26 mouse cellular contexts compared by ENCODE assay signal in the genomic region with DNA sequence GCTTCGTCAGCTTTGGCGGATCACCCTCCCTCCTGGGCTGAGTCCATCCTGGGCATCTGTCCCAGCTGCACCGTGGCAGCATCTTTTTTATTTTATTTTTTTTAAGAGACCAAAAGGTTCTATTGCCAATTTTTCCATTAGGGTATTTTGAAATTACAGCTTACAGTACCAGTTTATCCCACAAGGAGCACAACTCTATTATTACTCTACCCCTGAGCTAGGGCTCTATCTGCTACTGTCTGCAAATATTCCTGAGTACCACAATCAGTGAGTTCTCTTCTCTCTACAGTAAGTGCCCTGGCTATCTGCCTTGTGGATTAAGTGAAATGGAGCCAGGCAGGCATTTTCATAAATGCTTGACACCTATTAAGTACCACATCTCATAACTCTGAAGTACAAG. TPM values are rescaled to one million over a fixed set of nuclear protein-coding genes. Genes with fewer than 3 reads are reported as not detected.
DNase-seq lines count a peak whose midpoint lies in the region; ATAC-seq and TF ChIP-seq lines count a peak whose summit lies in the region.
"Had no signal": no experiment of that assay in that cellular context is flagged by ENCODE, and none has a peak within 500 bp of the region (broad histone marks: within the 10 kb centered on the region; RNA-seq: fewer than 3 reads in every experiment).

No protein-coding gene starts in this region.

- H3K9ac ChIP-seq in hindbrain, postnatal 0 days (replicated peaks; ENCODE audit: low read length): no peak overlapping the region
- H3K9ac ChIP-seq: embryonic facial prominence, embryonic 13.5 days; forebrain, embryonic 15.5 days; liver, postnatal 0 days had no signal

- no peak overlapping the region for H3K27ac ChIP-seq in hindbrain, postnatal 0 days
- no peak overlapping the region for H3K27ac ChIP-seq in hindbrain, embryonic 10.5 days
- H3K27ac ChIP-seq in kidney, adult 2 months (ENCODE audit: insufficient read depth, low read depth, low read length): no peak overlapping the region
- H3K27ac ChIP-seq: embryonic facial prominence, embryonic 13.5 days; forebrain, embryonic 15.5 days; limb, embryonic 10.5 days had no signal

- no peak for ATAC-seq in hindbrain, postnatal 0 days
- ATAC-seq: forebrain, embryonic 15.5 days; inflammation-experienced regulatory T-cells, adult 6 months; liver, postnatal 0 days; midbrain, embryonic 16.5 days had no signal

- H3K4me2 ChIP-seq in hindbrain, postnatal 0 days (ENCODE audit: low read depth, low read length): no peak overlapping the region
- H3K4me2 ChIP-seq: embryonic facial prominence, embryonic 13.5 days; forebrain, embryonic 15.5 days had no signal

- no peaks in the 10 kb centered on the region for H3K9me3 ChIP-seq in hindbrain, postnatal 0 days (ENCODE audit: low read length)
- no peaks in the 10 kb centered on the region for H3K9me3 ChIP-seq in hindbrain, embryonic 10.5 days
- H3K9me3 ChIP-seq: embryonic facial prominence, embryonic 13.5 days; forebrain, embryonic 15.5 days; limb, embryonic 10.5 days had no signal

- peaks cover 47% of the 10 kb centered on the region for H3K36me3 ChIP-seq in hindbrain, postnatal 0 days (ENCODE audit: insufficient read depth, low read length)
- peaks cover 50% of the 10 kb centered on the region for H3K36me3 ChIP-seq in hindbrain, embryonic 10.5 days
- peaks cover 2% of the 10 kb centered on the region for H3K36me3 ChIP-seq in kidney, adult 2 months (ENCODE audit: control insufficient read depth, insufficient read depth, low read length)

- peak; percentile 17 to 22 for DNase-seq in cerebellum, postnatal 10 days
- DNase-seq in cerebellum, adult 11 months: no peak
- no peak for DNase-seq in hindbrain, postnatal 0 days (ENCODE audit: low spot score)
- DNase-seq in hindbrain, embryonic 10.5 days (ENCODE audit: low spot score): no peak
- DNase-seq in NIH3T3 (ENCODE audit: low read depth): peak; percentile 35
- peak; percentile 22 for DNase-seq in naive thymus-derived CD4-positive, alpha-beta T cell, adult 2 months (ENCODE audit: low read depth)
- no peak for DNase-seq in adrenal gland, adult 2 months
- no peak for DNase-seq in kidney, adult 2 months
- DNase-seq: adrenal gland, postnatal 14 days; cerebellum, adult 9-10 months; kidney, adult 9 months; kidney, postnatal 25 days; layer of hippocampus, adult 9-11 months; liver, postnatal 0 days; lung, postnatal 10 days; thymus, postnatal 25 days had no signal

- H3K4me1 ChIP-seq in hindbrain, postnatal 0 days (ENCODE audit: insufficient read depth, low read length): no peaks in the 10 kb centered on the region
- H3K4me1 ChIP-seq in hindbrain, embryonic 10.5 days (replicated peaks): peaks cover 21% of the 10 kb centered on the region
- H3K4me1 ChIP-seq in kidney, adult 2 months (ENCODE audit: control insufficient read depth, insufficient read depth, low read length): no peaks in the 10 kb centered on the region; the same call in 1 of the 2 replicates

- WGBS in hindbrain, postnatal 0 days: 54% methylated on average over 3 of the region's 3 CpGs
- 81% methylated on average over 3 of the region's 3 CpGs for WGBS in hindbrain, embryonic 10.5 days
- WGBS in kidney, adult 2 months: 61% methylated on average over 3 of the region's 3 CpGs

- H3K4me3 ChIP-seq in hindbrain, postnatal 0 days (ENCODE audit: low read length): no peak overlapping the region
- H3K4me3 ChIP-seq in hindbrain, embryonic 10.5 days: no peak overlapping the region
- no peak overlapping the region for H3K4me3 ChIP-seq in kidney, adult 2 months (ENCODE audit: insufficient read depth, low read depth, low read length)
- H3K4me3 ChIP-seq: embryonic facial prominence, embryonic 13.5 days; forebrain, embryonic 15.5 days; limb, embryonic 10.5 days had no signal

- TF ChIP-seq CTCF in hindbrain, postnatal 0 days (IDR thresholded peaks at IDR 0.05; ENCODE audit: low read depth): peak; percentile 12; the same call in 1 of the 2 replicates
- TF ChIP-seq CTCF in kidney, adult 2 months (conservative IDR thresholded peaks at IDR 0.05; ENCODE audit: insufficient read depth, insufficient read length, low read depth, low read length): no peak

- TF ChIP-seq POLR2A in kidney, adult 2 months (IDR thresholded peaks at IDR 0.05; ENCODE audit: low read depth, low read length): no peak

- H3K27me3 ChIP-seq in hindbrain, postnatal 0 days (ENCODE audit: insufficient read depth, low read length): no peaks in the 10 kb centered on the region
- no peaks in the 10 kb centered on the region for H3K27me3 ChIP-seq in hindbrain, embryonic 10.5 days (ENCODE audit: insufficient read depth, poor library complexity, severe bottlenecking)
- H3K27me3 ChIP-seq in kidney, adult 2 months (replicated peaks; ENCODE audit: control insufficient read depth, insufficient read depth, low read length): no peaks in the 10 kb centered on the region
- H3K27me3 ChIP-seq: embryonic facial prominence, embryonic 13.5 days; forebrain, embryonic 15.5 days had no signal

RNA-seq across cellular contexts. Expression of a gene that starts 2.3 kb away (rescaled TPM):
- total RNA-seq in hindbrain, postnatal 0 days (2014; rRNA removed): 38.2 and 41.8 TPM in 2 replicates
- polyA plus RNA-seq in hindbrain, postnatal 0 days (2015; fragmentation: Nextera tagmentation; extraction: Ambion mirVana): 16.7 and 18.2 TPM in 2 replicates
- 35.2 and 39.7 TPM in 2 replicates for polyA plus RNA-seq in hindbrain, embryonic 10.5 days (2016; fragmentation: Nextera tagmentation; extraction: Ambion mirVana)
- 10 to 100 TPM; 28.9 to 38.1 TPM for total RNA-seq in adrenal gland, adult 2 months (2021)
- polyA plus RNA-seq in adrenal gland, adult 2 months (2012; rRNA removed): 29.5 and 30.1 TPM in 2 replicates
- 33.2 and 34.2 TPM in 2 replicates for polyA plus RNA-seq in kidney, adult 2 months (2012; rRNA removed)

RNA-seq across cellular contexts. Expression of a gene that starts 7.2 kb away (rescaled TPM):
- total RNA-seq in hindbrain, postnatal 0 days (2014; rRNA removed): 184 and 187 TPM in 2 replicates
- 122 TPM in 2 replicates for polyA plus RNA-seq in hindbrain, postnatal 0 days (2015; fragmentation: Nextera tagmentation; extraction: Ambion mirVana)
- polyA plus RNA-seq in hindbrain, embryonic 10.5 days (2016; fragmentation: Nextera tagmentation; extraction: Ambion mirVana): 47.3 and 55.6 TPM in 2 replicates
- 10 to 100 TPM; 11.1 to 20.8 TPM for total RNA-seq in adrenal gland, adult 2 months (2021)
- 25.0 and 28.6 TPM in 2 replicates for polyA plus RNA-seq in adrenal gland, adult 2 months (2012; rRNA removed)
- polyA plus RNA-seq in kidney, adult 2 months (2012; rRNA removed): 8.8 and 14.0 TPM in 2 replicates
- polyA plus RNA-seq: inflammation-experienced regulatory T-cells, adult 6 months had no signal

RNA-seq across cellular contexts. Expression of a gene that starts 8.6 kb away (rescaled TPM):
- total RNA-seq in hindbrain, postnatal 0 days (2014; rRNA removed): 0.89 TPM in 1 of 2 replicates, not detected in the other
- 0.56 and 0.93 TPM in 2 replicates for polyA plus RNA-seq in hindbrain, postnatal 0 days (2015; fragmentation: Nextera tagmentation; extraction: Ambion mirVana)
- polyA plus RNA-seq in hindbrain, embryonic 10.5 days (2016; fragmentation: Nextera tagmentation; extraction: Ambion mirVana): 0.14 TPM in 1 of 2 replicates, not detected in the other
- under 1 TPM in 1 of 2 experiments, not detected in 1; 0.61 TPM for total RNA-seq in adrenal gland, adult 2 months (2021)
- 0.13 and 0.20 TPM in 2 replicates for polyA plus RNA-seq in adrenal gland, adult 2 months (2012; rRNA removed)
- polyA plus RNA-seq in kidney, adult 2 months (2012; rRNA removed): 0.09 and 0.38 TPM in 2 replicates
- total RNA-seq: heart, adult 8-10 months; megakaryocyte-erythroid progenitor cell, adult 5-6 weeks had no signal
- polyA plus RNA-seq: hindbrain, embryonic 11.5 days had no signal

RNA-seq across cellular contexts. Expression of a gene that starts 37.2 kb away (rescaled TPM):
- total RNA-seq in hindbrain, postnatal 0 days (2014; rRNA removed): 2.4 and 3.2 TPM in 2 replicates
- 2.5 and 2.9 TPM in 2 replicates for polyA plus RNA-seq in hindbrain, postnatal 0 days (2015; fragmentation: Nextera tagmentation; extraction: Ambion mirVana)
- 3.9 and 6.7 TPM in 2 replicates for polyA plus RNA-seq in hindbrain, embryonic 10.5 days (2016; fragmentation: Nextera tagmentation; extraction: Ambion mirVana)
- 1 to 10 TPM; 2.2 to 4.5 TPM for total RNA-seq in adrenal gland, adult 2 months (2021)
- 13.3 and 13.6 TPM in 2 replicates for polyA plus RNA-seq in adrenal gland, adult 2 months (2012; rRNA removed)
- 19.7 and 23.6 TPM in 2 replicates for polyA plus RNA-seq in kidney, adult 2 months (2012; rRNA removed)

RNA-seq across cellular contexts. Expression of a gene that starts 47.6 kb away (rescaled TPM):
- 7.0 TPM in 1 of 2 replicates, not detected in the other for total RNA-seq in hindbrain, postnatal 0 days (2014; rRNA removed)
- 0.29 and 0.84 TPM in 2 replicates for polyA plus RNA-seq in hindbrain, postnatal 0 days (2015; fragmentation: Nextera tagmentation; extraction: Ambion mirVana)
- 0.30 TPM in 1 of 2 replicates, not detected in the other for polyA plus RNA-seq in hindbrain, embryonic 10.5 days (2016; fragmentation: Nextera tagmentation; extraction: Ambion mirVana)
- not detected for total RNA-seq in adrenal gland, adult 2 months (2021)
- polyA plus RNA-seq in adrenal gland, adult 2 months (2012; rRNA removed): 3.7 and 3.9 TPM in 2 replicates
- polyA plus RNA-seq in kidney, adult 2 months (2012; rRNA removed): 0.45 and 0.96 TPM in 2 replicates
- total RNA-seq: adrenal gland, postnatal 14 days; liver, adult 2 months; megakaryocyte-erythroid progenitor cell, adult 5-6 weeks had no signal
- polyA plus RNA-seq: cortical plate, adult 2 months; embryonic facial prominence, embryonic 13.5 days; inflammation-experienced regulatory T-cells, adult 6 months; liver, adult 2 months had no signal

Comparison
In these comparisons a context has a peak if more than half of its experiments do, and no peak if none do; other contexts are left out.
1. DNase-seq: peak in cerebellum, postnatal 10 days (2 of 2), NIH3T3 (single experiment) and naive thymus-derived CD4-positive, alpha-beta T cell, adult 2 months (single experiment); none in cerebellum, adult 11 months (single experiment), hindbrain, postnatal 0 days (single experiment), hindbrain, embryonic 10.5 days (single experiment), adrenal gland, adult 2 months (single experiment) and kidney, adult 2 months (single experiment).